Mouse (Mus musculus) retina, postnatal 7 days (tissue): Measurements from ENCODE around the gene Mal.

Source experiments
- DNase-seq: peaks from one replicate; pipeline ENCODE4 v3.0.0-alpha.2; 2012; ENCODE audit warnings: low read depth, low spot score

Mal gene

DNA sequence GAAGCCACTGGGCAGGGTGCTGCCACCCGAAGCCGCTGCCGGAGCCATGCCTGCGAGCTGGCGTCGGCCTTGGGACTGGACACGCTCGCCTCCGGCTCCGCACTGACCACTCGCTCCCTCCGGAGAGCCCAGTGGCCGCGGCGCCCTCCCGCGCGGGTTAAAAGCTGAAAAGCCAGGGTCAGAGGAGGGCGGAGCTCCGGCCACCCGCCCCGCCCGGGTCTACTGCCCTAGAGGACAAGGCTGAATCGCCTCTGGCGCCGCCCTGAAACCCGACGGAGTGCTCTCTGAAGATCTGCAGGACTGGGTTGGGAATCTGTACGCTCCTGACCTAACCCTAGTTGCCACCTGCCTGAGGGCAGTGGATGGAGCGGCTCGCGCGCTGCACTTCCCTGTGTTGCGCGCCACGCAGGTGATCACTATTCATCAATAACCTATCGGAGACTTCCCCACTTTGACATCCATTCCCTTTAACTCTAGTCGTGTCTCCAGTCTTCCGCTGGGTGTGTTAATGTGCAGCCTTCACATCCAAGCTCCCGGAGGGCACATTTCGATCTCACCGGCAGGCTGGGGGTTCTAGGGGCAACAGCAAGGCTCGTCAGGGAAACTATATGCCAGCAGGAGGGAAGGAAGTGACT, at the start of gene Mal:
Gene Mal (minus strand): TSS at position 610 of the 635 bp plus-strand sequence.
- peak; percentile 13 for DNase-seq

DNA sequence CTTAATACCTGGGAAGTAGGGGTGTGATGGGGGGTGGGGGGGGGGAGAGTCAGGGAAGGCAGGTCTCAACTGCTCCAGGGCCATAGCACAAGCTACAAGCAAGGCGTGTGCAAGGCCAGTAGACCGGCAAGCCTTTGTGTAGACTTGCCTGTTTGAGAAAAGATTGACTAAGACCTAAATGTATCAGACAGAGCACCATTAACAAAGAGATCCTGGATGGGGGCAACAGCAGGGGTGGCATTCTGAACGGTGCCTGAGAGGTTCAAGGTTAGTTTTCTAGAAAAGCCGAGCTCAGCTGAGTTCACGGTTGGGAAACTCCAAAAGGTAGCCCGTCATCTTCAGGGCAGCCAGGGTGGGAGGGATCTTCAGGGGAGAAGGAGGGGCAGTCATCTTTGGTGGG, 48.8 kb upstream of the Mal start:
- DNase-seq: no peak

DNA sequence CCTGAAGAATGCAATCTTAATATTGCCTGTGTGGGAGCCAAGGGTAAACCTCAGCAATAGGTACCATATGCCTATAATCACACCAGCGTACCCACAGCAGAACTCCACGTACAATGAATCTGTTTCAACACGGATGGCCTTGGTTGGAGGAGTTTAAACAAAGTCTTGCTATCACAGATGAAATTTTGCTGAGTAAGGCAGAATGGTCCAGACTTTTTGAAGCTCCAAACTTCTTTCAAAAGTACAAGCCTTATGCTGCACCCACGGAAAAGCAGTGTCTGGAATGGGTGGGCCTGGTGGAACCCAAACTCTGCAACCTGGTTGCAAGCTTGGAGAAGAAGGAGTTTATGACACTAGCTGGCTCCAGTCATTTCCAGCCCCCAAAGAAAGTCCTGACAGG, 32.7 kb upstream of the Mal start:
- DNase-seq: no peak

- peak; percentile 38 for DNase-seq
Observed at GRCm38 (mm10) chr2:127683687-127684331, 27.3 kb upstream of the Mal start.

DNA sequence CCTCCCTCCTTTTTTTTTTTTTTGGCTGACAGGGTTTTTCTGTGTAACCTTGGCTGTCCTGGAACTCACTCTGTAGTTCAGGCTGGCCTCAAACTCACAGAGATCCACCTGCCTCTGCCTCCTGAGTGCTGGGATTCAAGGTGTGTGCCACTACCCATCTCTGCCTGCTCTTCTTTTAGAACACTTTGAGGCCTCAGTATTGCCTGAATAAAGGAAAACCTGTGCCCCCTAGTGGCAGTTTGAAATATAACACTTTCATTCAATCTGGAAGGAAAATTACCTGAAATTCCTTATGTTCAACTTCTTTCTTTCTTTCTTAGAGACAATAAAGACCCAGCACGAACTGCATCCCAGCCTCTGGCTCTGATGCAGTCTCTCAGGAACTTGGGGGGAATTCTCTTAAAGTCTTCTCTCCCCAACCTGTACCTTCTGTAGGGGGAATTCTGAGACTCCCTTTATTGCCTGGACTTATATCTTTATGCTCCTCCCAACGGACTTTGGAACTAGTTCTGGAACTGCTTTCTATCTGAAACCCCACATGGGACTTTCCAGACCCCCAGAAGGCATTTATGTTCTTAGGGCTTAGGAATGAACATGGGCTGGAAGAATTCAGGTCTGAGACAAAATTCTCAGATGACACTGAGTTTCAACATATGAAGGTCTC, 11.5 kb upstream of the Mal start:
- DNase-seq: peak; percentile 19

- no peak for DNase-seq
Observed at GRCm38 (mm10) chr2:127667015-127667414, 10.5 kb upstream of the Mal start.

GRCm38 (mm10) chr2:127662708-127663107, 6.2 kb upstream of the Mal start:
- DNase-seq: no peak

DNA sequence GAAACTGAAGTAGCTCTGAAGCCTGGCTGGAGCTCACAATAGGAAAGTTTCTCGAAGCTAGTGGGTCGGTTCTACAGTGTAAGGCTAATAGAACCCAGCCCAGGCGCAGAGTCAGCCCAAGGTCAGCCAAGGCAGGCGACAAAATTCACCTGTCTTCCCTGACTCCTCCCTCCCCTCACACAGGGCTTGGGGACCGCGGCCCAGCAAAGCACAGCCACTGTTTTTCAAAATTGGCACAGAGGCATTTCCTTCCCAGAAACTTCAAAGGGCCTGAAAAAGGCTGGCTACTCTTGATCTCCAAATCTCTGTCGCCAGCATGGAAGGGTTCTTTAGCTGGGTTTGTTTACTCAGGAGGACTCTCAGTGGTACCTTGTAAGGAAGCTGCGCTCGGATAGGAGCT, 1.1 kb downstream of the Mal start:
- DNase-seq: no peak

GRCm38 (mm10) chr2:127654786-127655185, 1.7 kb downstream of the Mal start:
- DNase-seq: no peak

DNA sequence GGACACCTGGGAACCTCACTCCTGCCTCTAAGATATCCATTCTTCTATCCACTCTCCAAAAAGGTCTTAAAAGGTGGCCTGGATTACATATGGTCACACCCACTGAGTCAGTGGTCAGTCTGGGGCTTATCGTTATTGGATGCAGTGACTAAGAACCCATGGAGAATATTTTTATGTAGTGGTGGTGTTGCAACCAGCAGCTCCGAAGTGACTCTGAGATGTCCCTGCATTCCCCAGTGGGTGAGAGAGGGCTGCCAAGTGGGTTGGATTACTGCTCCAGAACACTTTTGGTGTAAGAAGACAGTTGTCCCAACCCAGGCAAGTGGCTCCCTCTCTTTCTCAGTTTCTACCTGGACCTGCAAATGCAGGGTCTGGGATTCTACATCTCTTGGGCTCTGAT, 3.7 kb downstream of the Mal start:
- DNase-seq: no peak

DNA sequence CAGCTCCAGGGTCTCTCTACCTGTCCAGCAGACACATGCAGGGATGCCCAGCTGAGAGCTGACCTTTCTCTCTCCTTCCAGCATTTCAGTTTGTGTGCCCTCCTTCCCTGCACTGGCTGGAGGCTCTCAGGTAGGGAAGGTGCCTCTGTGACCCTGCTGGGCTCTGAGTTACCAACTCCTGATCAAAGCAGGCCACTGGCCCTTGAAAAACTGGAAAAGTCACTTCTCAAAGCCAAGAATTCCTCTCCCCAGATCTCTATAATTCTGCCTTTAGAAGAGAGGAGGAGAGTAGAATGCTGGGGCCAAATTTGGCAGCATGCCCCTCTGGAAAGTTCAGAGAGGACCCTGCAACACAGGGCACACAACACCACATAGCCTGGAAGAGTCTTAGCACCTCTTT, 4.2 kb downstream of the Mal start:
- DNase-seq: no peak

DNA sequence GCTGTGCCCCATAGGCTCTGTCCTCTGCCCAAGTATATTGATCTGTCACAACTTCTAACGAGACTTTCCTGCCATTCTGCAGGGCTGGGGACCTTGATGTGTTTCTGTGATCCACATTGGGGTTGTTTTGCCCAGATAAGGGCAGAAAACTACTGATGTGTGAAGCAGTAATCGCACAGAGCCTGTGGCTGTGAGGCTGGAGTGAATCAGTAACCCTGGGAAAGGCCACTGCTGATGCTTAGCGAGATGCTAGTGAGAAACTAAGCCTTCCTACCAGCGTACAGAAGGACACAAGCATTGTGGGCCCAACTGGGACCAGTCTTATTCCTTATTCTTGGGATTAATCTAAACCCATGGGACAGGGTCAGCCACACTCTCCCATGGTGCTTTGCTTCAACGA, 4.9 kb downstream of the Mal start:
- no peak for DNase-seq

DNA sequence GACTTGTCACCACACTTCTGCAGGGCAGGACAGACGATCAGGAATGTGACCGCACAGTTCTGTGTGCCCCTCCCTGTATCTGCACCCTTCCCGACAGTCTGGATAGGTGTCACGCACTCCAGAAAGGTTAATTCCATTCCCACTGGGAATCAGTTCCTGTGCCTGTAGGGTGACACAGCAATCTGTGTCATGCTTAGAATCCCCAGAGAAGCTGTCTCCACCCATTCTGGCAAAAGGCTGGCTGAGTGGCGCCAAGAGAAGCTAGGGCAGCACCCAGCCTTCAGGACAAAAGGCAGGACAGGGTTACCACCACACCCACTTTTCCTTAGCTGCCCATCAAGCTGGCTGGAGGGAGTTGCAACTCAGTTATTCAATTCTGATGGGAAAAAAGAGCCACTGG, 6.6 kb downstream of the Mal start:
- DNase-seq: no peak

DNA sequence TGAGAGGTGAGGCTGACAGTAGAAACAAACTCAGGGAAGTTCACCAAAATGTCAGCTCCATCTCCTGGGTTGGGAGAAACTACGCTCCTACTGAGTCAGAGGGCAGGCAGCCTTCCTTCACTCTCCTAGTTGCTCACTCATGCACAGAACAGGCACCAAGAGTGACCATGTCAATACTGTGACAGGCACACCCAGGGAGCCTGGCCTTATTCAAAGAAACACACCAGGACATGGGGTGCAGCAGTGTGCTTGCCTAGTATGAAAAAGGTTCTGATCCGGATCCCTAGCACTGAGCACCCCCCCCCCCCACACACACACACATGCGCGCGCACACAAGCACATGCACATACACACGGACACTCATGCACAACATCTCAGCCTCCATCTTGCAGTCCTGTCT, 8.3 kb downstream of the Mal start:
- DNase-seq: no peak

- no peak for DNase-seq
Observed at GRCm38 (mm10) chr2:127646875-127647274, 9.6 kb downstream of the Mal start.

GRCm38 (mm10) chr2:127643728-127644704, 12.5 kb downstream of the Mal start:
- DNase-seq: no peak

DNA sequence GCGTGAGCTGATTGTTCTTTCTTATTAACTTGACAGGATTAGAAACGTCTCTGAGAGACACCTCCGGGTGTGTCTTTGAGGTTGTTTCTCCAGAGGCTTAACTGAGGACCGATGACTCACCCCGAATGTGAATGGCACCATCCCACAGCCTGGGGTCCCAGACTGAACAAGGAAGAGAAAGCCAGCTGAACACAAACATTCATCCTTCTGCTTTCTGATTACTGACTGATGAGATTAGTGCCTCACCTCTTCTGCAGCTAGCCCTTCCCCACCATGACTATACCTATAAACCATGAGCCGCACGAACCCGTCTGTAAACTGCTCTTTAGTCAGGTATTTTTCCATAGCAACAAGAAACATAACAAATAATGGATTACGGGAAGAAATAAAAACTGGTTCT, 17.5 kb downstream of the Mal start:
- no peak for DNase-seq

DNA sequence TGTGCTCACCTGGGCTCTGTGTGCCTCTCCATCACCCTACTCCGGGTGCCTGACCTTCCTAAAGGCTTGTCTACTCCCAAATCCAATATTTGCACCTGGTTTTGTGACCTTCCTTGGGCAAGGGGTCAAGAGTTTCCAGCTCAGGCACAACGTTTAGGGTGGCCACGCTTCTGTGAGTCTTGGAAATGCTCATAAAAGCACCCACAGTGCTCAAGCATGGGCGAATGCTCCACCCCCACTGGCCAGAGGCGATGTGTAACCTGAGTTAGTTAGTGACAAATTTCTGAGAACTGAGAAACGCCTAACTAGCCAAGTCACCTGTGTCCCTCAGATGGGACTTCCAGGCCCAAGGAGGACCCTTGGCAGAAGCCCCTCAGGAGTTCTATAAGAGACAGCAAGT, 20.9 kb downstream of the Mal start:
- DNase-seq: no peak

- DNase-seq: no peak
Observed at GRCm38 (mm10) chr2:127632601-127633000, 23.9 kb downstream of the Mal start.

DNA sequence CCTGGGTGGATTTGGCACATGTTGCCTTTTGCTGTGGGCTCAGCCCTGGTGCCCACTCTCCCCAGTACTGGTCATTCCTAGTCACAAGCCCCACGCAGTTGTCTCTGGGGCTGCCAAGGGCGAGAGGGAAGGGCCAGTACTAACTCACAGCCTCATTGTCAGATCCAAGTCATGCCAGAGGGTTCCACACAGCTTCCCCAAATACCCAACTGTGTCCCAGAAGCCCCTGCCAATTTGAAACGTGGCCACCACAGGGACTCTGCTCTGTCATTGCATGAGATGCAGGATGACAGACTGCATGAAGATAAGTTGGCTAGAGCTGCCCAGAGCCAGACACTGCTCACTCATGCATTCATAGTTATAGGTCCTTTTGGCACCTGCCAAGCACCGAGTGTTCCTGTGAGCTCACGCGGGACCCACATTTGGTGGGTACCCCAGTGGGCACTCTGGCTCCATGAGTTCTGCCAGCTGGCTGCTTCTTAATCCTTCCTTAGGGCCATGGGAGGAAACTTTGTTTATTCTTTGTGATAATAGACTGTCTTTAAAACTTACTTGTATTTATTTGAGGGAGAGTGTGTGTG, 28.4 kb downstream of the Mal start:
- DNase-seq: no peak

DNA sequence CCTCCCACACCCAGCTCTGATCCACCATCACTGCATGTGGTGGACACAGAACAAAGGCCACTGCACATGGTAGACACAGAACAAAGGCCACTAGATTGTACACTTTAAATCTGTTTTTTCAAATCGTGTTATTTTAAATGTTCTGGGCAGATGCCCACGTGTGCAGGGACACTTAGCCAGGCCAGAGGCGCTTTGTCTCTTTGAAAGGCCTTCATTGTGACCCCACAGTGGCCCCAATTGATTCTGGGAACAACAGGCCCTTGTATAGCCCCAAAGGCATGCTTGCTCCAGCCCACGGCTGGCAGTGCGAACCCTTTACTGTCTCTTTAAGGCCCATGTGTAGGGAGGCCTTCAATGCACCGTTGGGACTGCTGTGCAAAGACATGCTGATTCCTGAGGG, 29.1 kb downstream of the Mal start:
- DNase-seq: no peak

- no peak for DNase-seq
Observed at GRCm38 (mm10) chr2:127625659-127626058, 30.8 kb downstream of the Mal start.
